Mouse (Mus musculus) c-Kit-positive CD71-negative TER-119-negative erythroid progenitor cells, embryonic 14.5 days (primary cell): ENCODE measurements around the gene Igf1r.

ENCODE experiments used
- DNase-seq: peaks from one replicate; pipeline ENCODE4 v3.0.0-alpha.2; 2013; ENCODE audit warnings: low read depth

Igf1r gene

DNA sequence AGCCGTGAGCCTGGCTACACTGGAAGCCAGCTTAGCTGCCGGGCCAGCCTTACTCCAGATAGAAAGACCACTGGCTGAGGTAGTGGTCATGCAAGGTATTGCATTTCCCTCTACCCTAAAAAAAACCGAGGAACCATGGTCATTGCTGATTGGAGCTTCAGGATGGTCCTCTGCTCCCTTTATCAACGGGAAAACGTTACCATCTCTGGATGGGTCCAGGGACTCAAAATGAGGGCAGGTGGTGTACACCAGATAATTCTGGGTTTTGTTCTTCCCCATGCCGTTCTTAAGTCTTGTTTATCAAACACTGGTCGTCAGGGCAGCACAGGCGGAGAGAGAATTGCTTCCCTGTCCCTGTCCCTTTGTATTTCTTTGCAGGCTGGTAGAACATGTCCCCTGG, 57.0 kb downstream of the Igf1r start:
- no peak for DNase-seq

DNA sequence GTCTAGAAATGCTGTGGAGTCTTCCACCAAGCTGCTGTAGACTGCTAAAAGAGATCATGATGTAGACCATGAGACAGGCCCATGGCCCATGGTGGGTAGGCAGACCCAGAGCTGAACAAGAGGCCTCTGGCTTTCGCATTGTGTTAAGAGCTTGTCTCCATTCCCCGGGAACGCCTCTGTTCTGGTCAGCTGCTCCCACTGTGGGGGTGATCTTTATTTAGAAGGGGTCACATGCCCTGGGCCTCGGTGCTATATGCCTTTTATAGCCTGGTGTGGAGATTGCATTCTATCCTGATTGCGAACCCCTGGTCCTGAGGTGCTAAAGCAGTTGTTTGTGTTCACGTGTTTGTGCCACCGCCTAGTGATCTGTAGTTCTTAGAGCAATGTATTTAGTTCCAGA, 57.5 kb downstream of the Igf1r start:
- no peak for DNase-seq

DNA sequence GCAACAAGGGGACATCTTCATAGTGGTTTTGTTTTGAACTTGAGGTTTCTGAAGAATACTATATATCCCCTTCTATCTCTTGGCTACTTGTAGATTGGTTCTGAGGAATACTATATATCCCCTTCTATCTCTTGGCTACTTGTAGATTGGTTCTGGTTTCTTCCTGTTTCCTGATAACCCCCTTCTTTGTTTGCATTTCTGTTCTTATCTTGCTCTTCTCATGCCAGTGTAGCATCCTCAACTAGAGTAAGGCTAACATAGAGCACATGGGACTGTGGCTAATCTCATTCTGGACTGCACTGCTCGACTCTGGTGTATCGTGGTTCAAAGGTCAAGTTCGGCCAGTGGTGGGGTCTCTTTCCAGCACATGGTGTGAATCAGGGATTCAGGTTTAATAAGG, 58.2 kb downstream of the Igf1r start:
- DNase-seq = no peak

DNA sequence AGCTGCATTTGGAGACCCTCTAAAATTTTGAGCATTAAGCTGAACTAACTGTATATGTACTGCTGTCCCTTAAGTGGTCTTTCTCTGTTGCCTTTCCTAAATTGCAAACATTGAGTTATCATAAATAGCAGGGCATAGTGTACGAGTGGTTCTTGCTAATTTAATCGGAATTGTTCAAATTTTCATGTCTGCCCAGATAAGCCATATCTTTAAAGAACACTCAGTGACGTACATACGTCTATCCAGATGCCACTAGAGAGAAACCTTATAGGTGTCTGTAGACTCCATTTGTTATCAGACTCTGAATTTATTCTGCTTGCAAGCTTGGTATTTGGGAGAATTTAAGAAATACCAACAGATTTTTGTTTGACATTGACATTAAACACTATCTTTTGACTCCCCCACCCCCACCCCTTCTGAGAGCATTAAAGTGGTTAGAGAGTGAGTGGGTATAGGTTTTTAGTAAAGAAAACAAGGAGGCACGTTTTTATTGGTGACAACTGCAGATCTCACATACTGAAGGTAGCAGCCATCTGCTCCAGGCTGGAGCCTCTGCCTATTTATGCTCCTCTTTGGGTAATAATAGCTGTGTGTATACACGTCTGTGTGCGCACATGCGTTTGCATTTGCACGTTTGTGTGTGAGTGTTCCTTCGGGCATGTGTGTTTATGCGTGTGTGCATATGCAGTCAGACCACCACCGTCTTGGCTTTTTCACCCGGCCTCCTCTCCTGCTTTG, 58.9 kb downstream of the Igf1r start:
- peak; percentile 40 for DNase-seq

DNA sequence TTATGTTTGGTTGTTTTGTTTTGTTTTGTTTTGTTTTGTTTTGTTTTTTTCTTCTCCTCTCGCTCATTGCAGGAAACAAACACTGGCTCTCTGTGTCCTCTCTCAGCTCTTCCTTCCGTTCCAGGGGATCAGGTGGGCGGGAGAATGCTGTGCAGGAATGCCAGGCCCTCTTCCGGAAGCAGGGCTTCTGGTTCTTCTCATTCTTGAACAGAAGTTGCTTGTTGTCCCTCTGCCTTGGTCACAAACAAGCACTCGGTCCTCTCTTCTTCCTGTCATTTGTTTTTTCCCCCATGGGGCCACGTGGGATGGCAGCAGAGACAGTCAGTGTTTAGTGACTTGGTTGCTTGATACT, 59.5 kb downstream of the Igf1r start:
- no peak for DNase-seq

DNA sequence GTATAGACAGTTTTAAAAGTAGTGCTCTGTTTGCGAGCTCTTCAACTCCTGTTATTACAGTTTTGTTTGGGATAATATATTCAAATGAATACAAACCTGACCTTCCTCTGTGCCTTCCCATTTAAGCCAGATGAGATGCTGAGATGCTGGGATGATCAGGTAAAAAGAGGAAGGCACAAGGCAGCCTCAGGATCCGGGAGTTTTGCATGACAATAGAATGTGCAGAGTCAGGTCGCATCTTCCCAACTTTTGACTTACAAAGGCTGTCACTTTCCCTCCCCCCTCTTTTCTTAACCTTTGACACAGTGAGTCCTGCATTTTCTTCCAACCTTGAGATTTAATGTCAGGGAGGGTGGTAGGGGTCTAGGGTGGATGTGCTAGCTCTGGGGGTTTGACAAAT, 61.9 kb downstream of the Igf1r start:
- no peak for DNase-seq

DNA sequence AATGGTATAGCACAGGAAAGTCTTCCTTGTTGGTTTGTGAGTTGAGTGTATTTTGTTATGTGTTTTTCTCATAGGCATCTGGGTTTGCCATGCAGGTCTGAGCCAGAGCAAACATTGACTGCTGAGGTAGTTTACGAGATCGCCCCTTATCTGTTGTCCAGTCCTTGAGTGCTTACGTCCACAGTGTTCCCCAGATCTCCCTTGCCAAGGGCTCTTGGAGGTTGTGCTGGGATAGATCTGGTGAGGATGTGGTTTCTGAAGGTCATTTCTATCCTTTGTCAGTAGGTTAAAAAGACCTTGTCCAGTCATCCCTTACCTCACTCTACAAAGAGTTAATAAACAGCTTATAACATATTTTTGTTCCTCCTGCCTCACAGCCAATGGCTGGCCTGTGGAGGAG, 62.8 kb downstream of the Igf1r start:
- no peak for DNase-seq

DNA sequence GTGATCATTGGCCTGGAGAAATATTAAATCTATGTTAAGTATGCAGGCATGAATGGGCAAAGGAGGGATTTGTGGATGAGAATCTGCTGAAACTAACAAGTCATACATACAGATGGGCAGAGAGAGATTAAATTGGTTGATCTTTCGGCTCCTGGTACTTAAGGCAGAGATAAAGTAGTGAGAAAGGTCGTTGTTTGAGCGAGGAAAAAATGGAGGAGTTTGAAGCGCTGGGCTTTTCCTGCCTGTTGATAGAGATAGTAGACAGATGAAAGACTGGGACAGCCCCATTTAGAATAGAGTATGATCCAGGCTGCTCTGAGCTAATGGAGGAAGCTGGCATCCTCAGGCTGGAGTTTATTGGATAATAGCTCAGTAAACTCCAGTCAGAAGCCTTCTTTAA, 65.4 kb downstream of the Igf1r start:
- DNase-seq = no peak

DNA sequence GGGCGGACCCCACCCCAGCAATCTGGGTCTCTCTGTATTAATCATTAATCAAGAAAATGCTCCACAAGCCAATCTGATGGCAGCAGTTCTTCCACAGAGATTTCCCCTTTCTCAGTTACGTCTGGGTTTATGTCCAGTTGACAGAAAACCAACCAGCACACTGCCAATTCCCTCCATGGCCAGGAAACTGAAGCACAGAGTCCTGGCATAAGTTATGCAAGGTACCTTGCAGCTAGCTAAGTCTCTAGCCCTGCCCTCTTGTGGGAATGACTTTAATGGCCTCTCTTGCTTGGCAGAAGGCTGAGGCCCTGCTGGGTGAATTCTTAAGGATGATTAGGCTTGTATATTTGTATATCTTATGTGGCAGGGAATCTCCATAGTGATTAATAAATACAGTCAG, 67.9 kb downstream of the Igf1r start:
- no peak for DNase-seq

DNA sequence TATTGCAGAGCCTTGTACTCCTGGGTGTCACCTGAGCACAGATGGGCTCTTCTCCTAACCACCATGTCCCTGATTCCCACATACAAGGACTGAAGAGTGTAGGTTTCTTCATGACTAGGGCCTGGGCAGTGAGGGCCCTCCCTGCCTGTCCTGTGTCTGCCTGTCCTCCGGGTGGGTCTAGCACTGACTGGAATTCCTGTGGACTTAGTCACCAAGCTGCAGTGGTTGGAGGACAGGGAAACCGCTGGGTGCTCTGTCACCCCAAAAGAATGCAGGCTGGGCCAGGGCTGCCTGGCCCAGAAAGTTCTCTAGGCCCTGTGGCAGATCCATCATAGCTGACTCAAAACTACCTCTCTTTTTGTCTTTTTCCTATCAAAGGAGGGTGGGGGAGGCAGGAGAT, 69.1 kb downstream of the Igf1r start:
- no peak for DNase-seq

DNA sequence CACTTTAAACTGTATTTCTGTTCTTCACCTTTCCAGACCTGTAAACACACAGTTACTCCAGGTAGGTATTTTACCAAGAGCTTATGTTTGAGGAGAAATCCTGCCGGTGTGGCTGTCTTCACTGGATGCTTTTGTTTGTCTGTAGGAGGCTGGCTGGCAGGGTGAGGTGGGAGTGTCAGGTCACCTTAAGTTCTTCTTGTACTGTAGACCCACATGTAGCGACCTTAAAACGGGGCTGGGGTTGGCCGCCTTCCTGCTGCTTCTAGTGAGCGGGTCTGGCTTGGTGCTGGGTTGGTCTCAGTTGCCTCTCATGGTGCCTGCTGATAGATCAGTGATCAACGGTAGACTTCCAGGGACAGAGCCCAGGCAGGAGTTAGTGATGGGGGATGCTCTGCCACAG, 69.6 kb downstream of the Igf1r start:
- DNase-seq = no peak

DNA sequence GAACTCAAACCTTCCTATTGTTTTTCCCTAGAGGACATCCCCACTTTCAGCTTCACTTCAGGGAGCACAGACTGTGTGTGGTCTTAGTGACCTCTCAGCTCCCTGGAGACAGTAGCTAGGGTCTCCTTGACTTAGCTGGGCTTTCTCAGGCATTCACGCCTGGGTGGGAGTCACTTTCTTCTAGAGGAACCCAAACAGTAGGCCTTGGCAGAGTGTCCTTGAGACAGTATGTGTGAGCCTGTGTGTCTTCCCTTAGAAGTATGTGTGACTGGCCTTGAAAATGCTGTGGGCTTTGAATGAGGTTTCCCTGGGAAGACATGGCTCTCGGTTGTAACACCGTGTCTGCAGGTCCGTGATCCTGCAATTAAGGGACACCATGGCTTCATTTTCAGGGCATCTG, 71.3 kb downstream of the Igf1r start:
- no peak for DNase-seq

DNA sequence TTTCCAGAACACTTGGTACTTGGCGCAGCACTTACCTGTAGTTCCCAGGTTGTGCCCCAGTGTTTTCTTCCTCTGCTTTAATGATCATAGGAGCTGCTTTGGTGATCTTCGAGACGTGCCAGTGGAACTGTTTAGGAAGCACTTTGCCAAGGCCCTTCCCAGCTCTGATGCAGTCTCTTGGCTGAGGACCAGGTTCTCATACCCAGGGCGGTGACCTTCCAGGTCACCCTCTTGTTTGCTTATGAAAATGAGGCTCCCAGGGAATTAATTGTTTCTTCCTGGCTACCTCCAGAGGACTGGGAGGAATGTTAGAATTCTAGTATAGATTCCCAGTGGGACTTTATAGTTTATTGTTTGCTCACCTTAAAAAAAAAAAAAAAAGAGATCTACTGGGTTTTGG, 72.0 kb downstream of the Igf1r start:
- no peak for DNase-seq

DNA sequence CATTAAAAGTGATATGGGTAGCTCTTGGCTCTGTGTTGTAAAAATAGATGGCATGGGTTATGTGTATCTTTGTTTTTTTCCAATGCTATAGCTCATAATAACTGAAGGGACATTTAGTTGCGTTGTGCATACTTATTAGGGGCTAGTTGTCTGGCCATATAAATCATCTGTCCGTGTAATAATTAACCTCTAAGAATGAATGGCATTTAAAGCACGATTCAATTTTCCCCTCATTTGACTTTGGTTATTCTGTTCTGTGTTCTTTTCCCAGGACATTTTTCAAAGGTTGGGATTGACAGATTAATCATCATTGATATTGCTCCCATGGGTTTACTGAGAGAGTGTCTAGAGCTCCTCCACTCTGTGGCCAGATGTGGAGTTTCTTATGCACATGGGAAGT, 72.8 kb downstream of the Igf1r start:
- no peak for DNase-seq

DNA sequence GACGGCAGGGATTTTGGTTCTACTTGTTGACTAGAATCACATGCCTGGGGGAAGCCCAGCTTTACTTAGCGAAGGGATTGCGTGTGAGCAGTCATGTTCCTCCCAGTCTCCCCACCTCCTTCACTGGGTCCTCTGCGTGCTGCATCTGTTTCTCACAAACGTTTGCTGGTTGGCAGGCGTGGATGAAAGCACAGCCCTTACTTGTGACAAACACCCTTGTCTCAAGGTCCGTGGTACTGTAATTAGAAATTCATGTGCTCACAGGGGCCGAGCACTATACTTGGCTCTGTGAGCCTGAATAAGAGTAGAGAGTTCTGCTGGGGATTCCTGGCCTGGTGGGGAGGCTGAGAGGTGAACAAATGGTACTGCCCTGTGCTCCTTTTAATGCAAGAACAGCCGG, 73.4 kb downstream of the Igf1r start:
- no peak for DNase-seq

DNA sequence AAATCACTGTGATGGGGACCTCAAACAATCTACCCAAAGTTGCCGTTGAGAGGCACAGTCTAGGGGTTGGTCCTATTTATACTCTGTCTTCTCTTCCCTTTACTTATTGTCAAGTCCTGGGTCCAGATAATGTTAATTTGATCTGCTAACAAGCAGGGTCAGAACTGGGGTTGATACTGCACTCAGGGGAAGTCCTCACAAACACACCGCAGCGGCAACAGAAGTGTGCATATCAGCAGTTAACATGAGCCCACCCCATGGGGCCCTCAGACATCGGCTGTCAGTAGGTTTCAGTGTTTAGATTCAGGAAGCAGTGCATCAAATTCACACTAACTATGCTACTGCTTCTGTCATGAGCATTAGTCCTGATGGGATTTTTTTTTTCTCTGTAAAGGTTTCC, 75.5 kb downstream of the Igf1r start:
- DNase-seq = no peak

DNA sequence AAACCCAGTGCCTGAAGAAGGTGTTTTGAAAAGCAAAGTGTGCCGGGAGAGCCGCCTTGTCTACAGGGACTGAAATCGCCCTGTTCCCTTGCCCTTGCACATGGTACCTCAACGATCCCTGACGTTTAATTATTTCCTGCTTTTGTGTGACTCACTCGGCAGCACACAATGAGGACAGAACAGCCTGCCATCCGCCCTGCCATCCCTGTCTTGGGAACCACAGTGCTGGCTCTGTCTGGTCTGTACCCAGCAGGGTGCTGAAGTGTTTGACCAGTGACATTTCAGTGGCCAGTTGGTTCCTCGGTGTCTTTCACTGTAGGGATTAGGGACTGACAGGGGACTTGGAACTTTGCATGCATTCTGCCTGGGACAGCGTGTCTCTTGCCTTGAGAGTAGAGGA, 78.2 kb downstream of the Igf1r start:
- no peak for DNase-seq

DNA sequence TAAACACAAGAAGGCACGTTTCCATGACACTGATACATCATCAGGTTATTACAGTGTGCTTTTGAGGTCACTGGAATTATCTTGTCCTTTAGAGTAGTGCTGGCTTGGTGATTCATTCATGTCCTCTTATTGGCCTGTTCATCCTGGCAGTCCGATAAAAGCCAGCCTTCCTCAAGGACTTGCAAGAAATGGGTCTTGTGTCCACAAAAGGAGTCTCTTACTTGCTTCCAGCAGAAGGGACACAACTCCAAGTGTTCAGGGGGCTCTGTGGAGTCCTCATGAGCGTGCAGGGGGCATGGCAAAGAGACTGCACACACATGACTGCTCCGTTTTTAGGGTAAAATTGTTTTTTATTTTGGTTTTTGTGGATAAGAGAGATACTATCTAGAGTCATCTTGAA, 83.9 kb downstream of the Igf1r start:
- DNase-seq = no peak

DNA sequence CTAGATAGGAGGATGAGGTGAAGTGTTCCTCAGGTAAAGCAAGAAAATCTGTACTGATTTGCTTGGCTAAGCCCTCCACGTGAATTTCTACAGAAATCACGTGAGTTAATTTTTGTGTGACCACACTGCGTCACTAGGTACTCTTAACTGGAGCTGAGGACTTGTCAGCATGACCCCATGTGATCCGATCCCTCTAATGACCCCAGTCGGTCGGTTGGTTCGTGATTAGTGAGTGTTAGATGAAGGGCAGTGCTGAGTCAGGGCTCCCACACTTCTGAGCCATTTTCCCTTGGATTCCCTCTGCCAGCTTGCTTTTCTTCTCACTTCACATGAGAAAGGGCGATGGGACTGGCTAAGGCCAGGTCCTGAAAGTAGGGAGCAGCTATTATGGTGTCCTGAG, 86.2 kb downstream of the Igf1r start:
- DNase-seq = no peak

DNA sequence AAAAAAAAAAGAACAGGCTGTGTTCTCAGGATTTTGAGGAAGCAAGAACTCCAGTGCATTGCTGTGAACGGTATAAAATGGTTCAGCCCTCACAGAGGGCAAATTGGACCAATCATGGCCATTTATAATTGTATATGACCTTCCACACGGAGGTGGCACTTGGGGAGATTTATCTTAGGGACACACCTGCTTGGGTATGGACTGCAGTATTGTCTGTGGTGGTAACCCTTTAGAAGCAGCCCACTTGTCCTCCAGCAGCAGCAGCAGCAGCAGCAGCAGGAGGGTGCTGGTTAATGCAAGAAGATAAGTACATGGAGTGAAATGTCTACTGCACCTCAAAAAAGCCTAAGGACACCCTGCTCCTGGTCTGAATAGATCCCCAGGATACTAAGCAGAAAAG, 86.9 kb downstream of the Igf1r start:
- no peak for DNase-seq

DNA sequence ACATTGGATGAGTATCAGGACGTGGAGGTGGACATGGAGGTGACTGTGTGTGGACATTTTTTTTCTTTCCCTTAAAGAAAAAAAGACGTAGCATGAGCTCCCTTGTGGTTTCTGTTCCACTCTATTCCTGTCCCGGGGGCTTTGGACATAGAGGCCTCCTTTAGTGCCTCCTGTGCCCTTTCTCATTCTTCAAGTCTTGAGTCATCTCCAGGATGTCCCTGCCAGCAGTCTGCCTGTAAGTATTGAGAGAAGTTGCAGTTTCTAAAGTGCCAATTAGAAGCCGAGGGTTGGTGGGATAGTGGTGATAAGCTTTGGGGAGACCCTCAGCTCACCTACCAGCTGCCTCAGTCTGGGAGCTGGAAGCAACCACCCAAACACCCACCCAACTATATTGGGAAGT, 92.0 kb downstream of the Igf1r start:
- no peak for DNase-seq

DNA sequence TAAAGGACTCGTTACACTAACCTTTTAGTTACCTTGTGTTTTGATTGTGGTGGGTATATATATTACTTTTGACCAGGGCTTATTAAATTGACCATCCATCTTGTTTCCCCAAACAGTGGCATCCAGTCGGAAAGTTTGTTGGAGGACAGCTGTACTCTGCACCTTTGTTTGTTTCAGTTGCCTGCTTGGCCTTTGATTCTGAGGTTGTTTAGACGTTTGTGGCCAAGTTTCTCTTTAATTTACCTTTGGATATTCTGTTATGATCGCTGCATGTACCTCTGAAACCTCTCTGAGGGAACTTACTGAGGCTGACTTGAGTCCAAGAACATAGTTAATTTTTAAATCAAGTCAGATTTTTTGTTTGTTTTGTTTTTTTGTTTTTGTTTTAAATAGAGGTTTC, 94.5 kb downstream of the Igf1r start:
- DNase-seq = no peak

DNA sequence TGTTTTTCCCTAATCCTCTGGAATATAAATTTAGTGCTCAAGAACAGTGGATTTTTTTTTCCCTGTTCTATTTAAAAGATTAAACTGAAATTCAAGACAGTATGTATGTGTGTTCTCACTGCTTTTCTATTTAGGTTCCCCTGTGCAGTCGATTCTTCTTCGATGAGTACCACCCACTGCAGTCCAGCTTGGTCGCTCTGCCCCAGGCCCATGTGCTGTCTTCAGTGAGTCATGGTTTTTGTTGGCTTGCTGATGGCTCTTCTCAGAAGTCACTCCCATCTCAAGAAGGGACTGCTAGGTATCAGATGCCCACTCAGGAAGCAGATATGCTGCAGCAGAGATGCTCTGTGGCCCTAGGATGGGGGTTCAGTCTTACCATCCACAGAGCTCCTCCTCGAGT, 95.9 kb downstream of the Igf1r start:
- no peak for DNase-seq

DNA sequence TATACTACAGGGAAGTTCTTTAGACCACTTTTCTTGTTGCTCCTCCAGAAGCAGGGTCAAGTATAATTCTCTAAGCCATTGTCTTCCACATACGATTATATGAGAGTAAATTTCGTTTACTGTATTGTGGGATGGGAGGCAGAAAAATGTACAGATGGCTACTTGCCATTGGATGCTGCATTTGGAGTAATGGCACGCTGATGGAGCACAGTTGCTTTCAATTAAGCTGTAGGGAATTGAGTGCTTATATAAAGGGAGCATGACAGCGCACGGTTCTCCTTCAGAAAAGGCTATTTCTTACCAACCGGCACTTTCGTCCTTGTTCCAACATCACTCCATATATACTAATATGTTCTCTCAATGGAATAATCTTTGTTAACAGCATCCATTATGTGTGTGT, 96.4 kb downstream of the Igf1r start:
- no peak for DNase-seq
